Mouse (Mus musculus): ENCODE data around the gene B830017H08Rik. TPM values are rescaled to one million over a fixed set of nuclear protein-coding genes. Genes with fewer than 3 reads are reported as not detected.

The B830017H08Rik gene
- total and polyA plus RNA-seq, 3 experiments = 0.08 TPM; not detected in 2

GRCm38 (mm10) chr16:17849486-17849885 lies 16.6 kb downstream of the B830017H08Rik start:
- Histone ChIP-seq H3K4me1 (ENCODE audit: control insufficient read depth in 1 of 2, insufficient read depth in 2 of 2) (peaks cover 0 to 6% of the 10 kb centered on the region in 2 experiments; a peak in 2 of 4 replicates), H3K36me3 (replicated peaks in 1 of 2; ENCODE audit: control insufficient read depth in 1 of 2, insufficient read depth in 1 of 2, low read length in 1 of 2) (peaks cover 69 to 95% of the 10 kb centered on the region in 2 experiments), H3K27ac (ENCODE audit: insufficient read depth, low read depth) (no peak overlapping the region), H3K4me3 (replicated peaks in 1 of 3; ENCODE audit: low read depth in 2 of 3, low read length in 2 of 3, poor library complexity in 1 of 3) (no peak overlapping the region), H3K4me2 (ENCODE audit: insufficient read depth, low read depth, poor library complexity, severe bottlenecking) (no peak overlapping the region), H3K9ac (ENCODE audit: insufficient read depth, low read depth) (no peak overlapping the region), H3K27me3 (replicated peaks) (no peaks in the 10 kb centered on the region), H3K79me2 (replicated peaks; ENCODE audit: control insufficient read depth, extremely low read depth, insufficient read depth, poor library complexity, severe bottlenecking) (no peaks in the 10 kb centered on the region), H3K9me3 (replicated peaks; ENCODE audit: low read length) (no peaks in the 10 kb centered on the region)
- dilution Hi-C loops (cut with MboI; ENCODE audit: extremely low pct_ligation_motif_present, extremely low pct_unique_long_range_greater_than_20kb, low sequenced_read_pairs) = no loop called here
- no peak for DNase-seq (ENCODE audit: extremely low read depth)
- in situ Hi-C loops (cut with MboI; ENCODE audit: low pct_ligation_motif_present, low pct_unique_long_range_greater_than_20kb, low sequenced_read_pairs) = no loop called here
- TF ChIP-seq KAT2A (IDR thresholded peaks at IDR 0.05; ENCODE audit: insufficient replicate concordance, low read length) (no peak), RCOR1 (conservative IDR thresholded peaks at IDR 0.05; ENCODE audit: low read depth, low read length) (no peak), MXI1 (IDR thresholded peaks at IDR 0.05; ENCODE audit: low read depth, low read length) (no peak), NELFE (IDR thresholded peaks at IDR 0.05; ENCODE audit: low read depth, low read length) (no peak), NRF1 (IDR thresholded peaks at IDR 0.05; ENCODE audit: low read depth, low read length) (no peak), USF2 (conservative IDR thresholded peaks at IDR 0.05; ENCODE audit: low read depth, low read length) (no peak), SIN3A (IDR thresholded peaks at IDR 0.05; ENCODE audit: low read length) (no peak), MYC (IDR thresholded peaks at IDR 0.05; ENCODE audit: low read depth, low read length) (no peak), TBP (conservative IDR thresholded peaks at IDR 0.05; ENCODE audit: low read depth, low read length) (no peak), RAD21 (IDR thresholded peaks at IDR 0.05; ENCODE audit: low read depth, low read length) (no peak), ZNF384 (IDR thresholded peaks at IDR 0.05; ENCODE audit: low read depth, low read length) (no peak), ZC3H11A (IDR thresholded peaks at IDR 0.05; ENCODE audit: low read depth, low read length) (no peak), MAZ (IDR thresholded peaks at IDR 0.05; ENCODE audit: low read depth, low read length) (no peak), GABPA (IDR thresholded peaks at IDR 0.05; ENCODE audit: insufficient replicate concordance, low read depth, low read length) (no peak), JUND (conservative IDR thresholded peaks at IDR 0.05; ENCODE audit: low read depth, low read length) (no peak), HCFC1 (IDR thresholded peaks at IDR 0.05; ENCODE audit: low read depth, low read length) (no peak)

GRCm38 (mm10) chr16:17851331-17851730 lies 18.4 kb downstream of the B830017H08Rik start:
- in situ Hi-C loops (cut with MboI; ENCODE audit: low pct_ligation_motif_present, low pct_unique_long_range_greater_than_20kb, low sequenced_read_pairs) = no loop called here
- H3K36me3 ChIP-seq (replicated peaks in 1 of 2; ENCODE audit: control insufficient read depth in 1 of 2, insufficient read depth in 1 of 2, low read length in 1 of 2) = peaks cover 59 to 91% of the 10 kb centered on the region in 2 experiments

More at GRCm38 (mm10) chr16:17851331-17851730, 18.4 kb downstream of the B830017H08Rik start:
- H3K4me3 ChIP-seq (replicated peaks in 1 of 3; ENCODE audit: low read depth in 2 of 3, low read length in 2 of 3, poor library complexity in 1 of 3) = no peak overlapping the region
- no peak for TF ChIP-seq RCOR1 (conservative IDR thresholded peaks at IDR 0.05; ENCODE audit: low read depth, low read length)
- no peak for TF ChIP-seq UBTF (IDR thresholded peaks at IDR 0.05; ENCODE audit: low read depth, low read length)
- no peak for TF ChIP-seq HCFC1 (IDR thresholded peaks at IDR 0.05; ENCODE audit: low read depth, low read length)
- TF ChIP-seq EP300 (IDR thresholded peaks at IDR 0.05; ENCODE audit: low read length) = no peak
- no peak for TF ChIP-seq SMC3 (IDR thresholded peaks at IDR 0.05; ENCODE audit: low read depth, low read length)
- no peak for TF ChIP-seq BHLHE40 (IDR thresholded peaks at IDR 0.05; ENCODE audit: low read depth, low read length)
- no peak for TF ChIP-seq JUN (IDR thresholded peaks at IDR 0.05; ENCODE audit: insufficient read depth, low read depth, low read length)
- TF ChIP-seq ZC3H11A (IDR thresholded peaks at IDR 0.05; ENCODE audit: low read depth, low read length) = no peak
- no peak for TF ChIP-seq POLR2AphosphoS2 (IDR thresholded peaks at IDR 0.05; ENCODE audit: low read depth, low read length)
- TF ChIP-seq ETS1 (conservative IDR thresholded peaks at IDR 0.05; ENCODE audit: low read depth, low read length) = no peak
- dilution Hi-C loops (cut with MboI; ENCODE audit: extremely low pct_ligation_motif_present, extremely low pct_unique_long_range_greater_than_20kb, low sequenced_read_pairs) = no loop called here
- no peaks in the 10 kb centered on the region; a peak in 1 of 4 replicates for H3K4me1 ChIP-seq (ENCODE audit: control insufficient read depth in 1 of 2, insufficient read depth in 2 of 2)
- H3K27me3 ChIP-seq (replicated peaks) = no peaks in the 10 kb centered on the region
- DNase-seq (ENCODE audit: extremely low read depth) = no peak
- H3K27ac ChIP-seq (ENCODE audit: insufficient read depth, low read depth) = no peak overlapping the region
- H3K4me2 ChIP-seq (ENCODE audit: insufficient read depth, low read depth, poor library complexity, severe bottlenecking) = no peak overlapping the region
- H3K9me3 ChIP-seq (replicated peaks; ENCODE audit: low read length) = no peaks in the 10 kb centered on the region
- no peaks in the 10 kb centered on the region for H3K79me2 ChIP-seq (replicated peaks; ENCODE audit: control insufficient read depth, extremely low read depth, insufficient read depth, poor library complexity, severe bottlenecking)
- H3K9ac ChIP-seq (ENCODE audit: insufficient read depth, low read depth) = no peak overlapping the region
